Mouse (Mus musculus) liver, adult 2 months (tissue): Measurements from ENCODE around the gene Vmac.

ENCODE experiments used
- CTCF ChIP-seq: fragments of 200-500 bp; IDR thresholded peaks from 2 replicates; pipeline ENCODE4 v1.5.1; 2011; ENCODE audit warnings: low read depth, low read length, control low read depth
- POLR2A ChIP-seq: fragments of 200-500 bp; IDR thresholded peaks from 2 replicates; pipeline ENCODE4 v1.6.1; 2011; ENCODE audit warnings: low read length, control low read depth; ENCODE audit not compliant: insufficient read depth; ENCODE audit errors: extremely low read depth

DNA sequence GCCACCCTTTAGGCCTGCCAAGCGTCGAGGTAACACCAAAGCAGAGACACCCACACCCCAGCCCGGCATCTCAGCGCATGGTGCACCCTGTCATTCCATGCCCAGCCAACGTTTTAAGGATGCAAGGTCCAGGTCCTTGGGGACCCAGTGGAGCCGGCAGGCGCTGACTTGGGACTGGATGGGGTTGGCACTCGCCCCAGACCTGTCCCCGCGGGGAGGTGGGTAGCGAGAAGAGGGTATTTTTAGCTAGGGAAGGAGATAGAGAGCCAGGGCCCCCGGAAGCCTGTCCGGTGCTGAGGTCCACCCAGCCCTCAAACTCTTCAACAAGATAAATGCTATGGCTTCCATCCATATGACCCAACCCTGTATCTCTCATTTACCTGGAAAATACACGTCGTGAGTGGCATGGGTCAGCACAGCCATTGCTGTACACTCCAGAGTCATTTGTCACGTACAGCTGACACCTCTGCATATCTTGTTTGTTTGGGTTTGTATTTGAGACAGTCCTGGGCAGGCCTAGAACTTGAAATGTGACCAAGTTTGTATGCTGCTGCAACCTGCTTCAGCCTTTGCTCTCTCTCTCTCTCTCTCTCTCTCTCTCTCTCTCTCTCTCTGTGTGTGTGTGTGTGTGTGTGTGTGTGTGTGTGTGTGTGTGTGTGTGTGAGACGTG is 22.4 kb upstream of the Vmac start:
- TF ChIP-seq POLR2A (no peak), CTCF (no peak)
